Mouse (Mus musculus) ES-E14 (cell line): ENCODE data around the gene Tex261.

ENCODE experiments used
- CHD2 ChIP-seq: IDR thresholded peaks from 2 replicates; pipeline ENCODE4 v1.6.1; 2014; ENCODE audit warnings: mild to moderate bottlenecking, low read depth, low read length, inconsistent platforms
- HCFC1 ChIP-seq: IDR thresholded peaks from 2 replicates; pipeline ENCODE4 v1.6.1; 2012; ENCODE audit warnings: low read length, inconsistent platforms, borderline replicate concordance; ENCODE audit not compliant: insufficient read depth
- ZC3H11A ChIP-seq: IDR thresholded peaks from 2 replicates; pipeline ENCODE4 v1.6.1; 2012; ENCODE audit warnings: low read depth, mild to moderate bottlenecking, inconsistent platforms, low read length, borderline replicate concordance
- ZNF384 ChIP-seq: IDR thresholded peaks from 2 replicates; pipeline ENCODE4 v1.6.1; 2012; ENCODE audit warnings: low read depth, low read length, inconsistent platforms

DNA sequence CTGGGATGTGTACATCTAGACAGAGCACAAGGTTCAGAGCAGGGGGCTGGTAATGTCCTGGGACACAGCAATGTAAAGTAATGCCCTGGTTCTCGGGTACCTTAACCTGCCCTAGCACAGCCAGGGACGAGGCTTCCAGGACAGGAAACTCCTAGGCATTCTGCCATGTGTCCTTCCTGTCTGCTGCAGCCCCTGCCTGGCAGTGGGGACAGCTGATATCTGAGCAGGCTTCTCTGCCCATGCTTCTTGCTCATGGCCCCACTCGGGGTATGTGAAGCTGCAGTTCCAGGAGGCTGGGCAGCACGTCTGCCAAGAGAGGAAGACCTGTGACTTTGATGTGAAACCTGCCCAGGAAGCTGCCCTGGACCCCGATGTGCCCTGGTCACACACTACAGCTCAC is 7.1 kb downstream of the Tex261 start:
- TF ChIP-seq HCFC1 = no peak
- no peak for TF ChIP-seq ZC3H11A
- no peak for TF ChIP-seq ZNF384
- TF ChIP-seq CHD2 = no peak
